Mouse (Mus musculus) frontal cortex, adult (tissue): ENCODE results near the gene Ncoa6.
A peak's percentile ranks its signal among the peaks of the same experiment; 100 is the strongest.

ENCODE experiments used
- ATAC-seq: cut with Nextera tagmentation; 2 replicates; pipeline ENCODE4 v1.9.2; 2017; ENCODE audit warnings: mild to moderate bottlenecking, moderate library complexity, mixed read lengths; ENCODE audit not compliant: low TSS enrichment

Gene Ncoa6

GRCm38 (mm10) chr2:155369333-155369883 lies 104.3 kb downstream of the Ncoa6 start:
- ATAC-seq: no peak

GRCm38 (mm10) chr2:155367635-155368284 lies 105.9 kb downstream of the Ncoa6 start:
- no peak for ATAC-seq

- peak; percentile 51; the same call in 1 of the 2 replicates for ATAC-seq
These were observed 115.9 kb downstream of the Ncoa6 start for GRCm38 (mm10) chr2:155357686-155358399.

- peak; percentile 100 for ATAC-seq
These were observed 116.6 kb downstream of the Ncoa6 start, which contains the start of gene Pigu for GRCm38 (mm10) chr2:155356971-155357591. Gene Pigu (minus strand): TSS chr2:155357430.

GRCm38 (mm10) chr2:155354402-155354801 lies 119.3 kb downstream of the Ncoa6 start:
- no peak for ATAC-seq

GRCm38 (mm10) chr2:155346670-155347069 lies 127.0 kb downstream of the Ncoa6 start:
- ATAC-seq: no peak
